In genomic region chr1:164859952-164860351, GRCm38 (mm10) we compare ENCODE assay signal across 13 mouse cellular contexts.
"Had no signal": no experiment of that assay in that cellular context is flagged by ENCODE, and none has a peak within 500 bp of the region (broad histone marks: within the 10 kb centered on the region; RNA-seq: fewer than 3 reads in every experiment).

No protein-coding gene starts in this region.

- DNase-seq: kidney, adult 2 months; kidney, postnatal 14 days; left cerebral cortex, postnatal 4 days; lung, adult 18-20 months; lung, postnatal 36 days; right cerebral cortex, adult 18-20 months; right cerebral cortex, postnatal 25 days; thymus, adult 18-20 months; thymus, postnatal 14 days had no signal

- H3K27ac ChIP-seq: kidney, embryonic 15.5 days; limb, embryonic 13.5 days; liver, embryonic 14.5 days; neural tube, embryonic 15.5 days had no signal

- H3K4me3 ChIP-seq: kidney, embryonic 15.5 days; limb, embryonic 13.5 days; neural tube, embryonic 15.5 days had no signal

- H3K9ac ChIP-seq: kidney, embryonic 15.5 days; limb, embryonic 13.5 days; liver, embryonic 14.5 days; neural tube, embryonic 15.5 days had no signal

- H3K27me3 ChIP-seq: kidney, embryonic 15.5 days; limb, embryonic 13.5 days; neural tube, embryonic 15.5 days had no signal

- H3K36me3 ChIP-seq: kidney, embryonic 15.5 days; limb, embryonic 13.5 days; neural tube, embryonic 15.5 days had no signal

- H3K4me1 ChIP-seq: kidney, embryonic 15.5 days; limb, embryonic 13.5 days had no signal

- H3K4me2 ChIP-seq: kidney, embryonic 15.5 days; limb, embryonic 13.5 days; neural tube, embryonic 15.5 days had no signal

- H3K9me3 ChIP-seq: kidney, embryonic 15.5 days; limb, embryonic 13.5 days; neural tube, embryonic 15.5 days had no signal
